Mouse (Mus musculus): ENCODE measurements at regions not wholly inside any gene's neighbourhood (a gene's known extent, or its start where the extent isn't known, plus 50 kb on each side); places are given as distances from the start of the nearest gene placed in this dataset.

GRCm38 (mm10) chr3:120886063-120886841 is 285.2 kb downstream of the Rwdd3 start:
- Histone ChIP-seq H3K4me1 (peaks cover 10% of the 10 kb centered on the region), H3K4me2 (replicated peaks) (peak overlapping the region; percentile 10; the same call in 1 of the 2 replicates), H3K36me3 (no peaks in the 10 kb centered on the region), H3K9ac (replicated peaks) (no peak overlapping the region), H3K4me3 (peak overlapping the region; percentile 12; the same call in 1 of the 2 replicates), H3K27me3 (no peaks in the 10 kb centered on the region), H3K27ac (replicated peaks) (peak overlapping the region; percentile 63), H3K9me3 (no peaks in the 10 kb centered on the region)
- ATAC-seq (replicated peaks), result peak; percentile 75
- 61% methylated on average over 20 of the region's 20 CpGs for WGBS

- H3K9ac ChIP-seq (replicated peaks), result no peak overlapping the region
- H3K4me3 ChIP-seq, result no peak overlapping the region
- H3K27ac ChIP-seq (replicated peaks), result peak overlapping the region; percentile 63
- peaks cover 10% of the 10 kb centered on the region for H3K4me1 ChIP-seq
- H3K4me2 ChIP-seq (replicated peaks), result no peak overlapping the region
- no peaks in the 10 kb centered on the region for H3K36me3 ChIP-seq
- no peaks in the 10 kb centered on the region for H3K27me3 ChIP-seq
- no peak for ATAC-seq (replicated peaks)
- WGBS, result 91% methylated on average over 5 of the region's 5 CpGs
- H3K9me3 ChIP-seq, result no peaks in the 10 kb centered on the region
These were observed 286.1 kb downstream of the Rwdd3 start for GRCm38 (mm10) chr3:120885401-120885800.

- Histone ChIP-seq H3K9ac (replicated peaks) (no peak overlapping the region), H3K4me2 (replicated peaks) (no peak overlapping the region), H3K4me3 (no peak overlapping the region), H3K4me1 (peaks cover 10% of the 10 kb centered on the region), H3K27ac (replicated peaks) (peak overlapping the region; percentile 40; the same call in 1 of the 2 replicates), H3K9me3 (no peaks in the 10 kb centered on the region), H3K27me3 (no peaks in the 10 kb centered on the region), H3K36me3 (no peaks in the 10 kb centered on the region)
- 39% methylated on average over 10 of the region's 10 CpGs for WGBS
- ATAC-seq (replicated peaks), result 0 out of 2 replicates have a peak, but pooled peaks have one; percentile 12
These were observed 287.3 kb downstream of the Rwdd3 start for GRCm38 (mm10) chr3:120884189-120884588.

- H3K27ac ChIP-seq (replicated peaks), result peak overlapping the region; percentile 40; the same call in 1 of the 2 replicates
- no peaks in the 10 kb centered on the region for H3K36me3 ChIP-seq
These were observed 287.8 kb downstream of the Rwdd3 start for GRCm38 (mm10) chr3:120883650-120884049.

GRCm38 (mm10) chr3:120879409-120879808 is 292.1 kb downstream of the Rwdd3 start:
- ATAC-seq (replicated peaks), result no peak
- H3K27ac ChIP-seq (replicated peaks), result no peak overlapping the region
- no peak overlapping the region for H3K4me2 ChIP-seq (replicated peaks)
- no peak overlapping the region for H3K4me3 ChIP-seq
- H3K36me3 ChIP-seq, result no peaks in the 10 kb centered on the region
- no peak overlapping the region for H3K9ac ChIP-seq (replicated peaks)
- WGBS, result 44% methylated on average over 2 of the region's 2 CpGs
- H3K9me3 ChIP-seq, result no peaks in the 10 kb centered on the region
- H3K4me1 ChIP-seq, result peaks cover 14% of the 10 kb centered on the region
- no peaks in the 10 kb centered on the region for H3K27me3 ChIP-seq

More at GRCm38 (mm10) chr3:120883650-120884049, 287.8 kb downstream of the Rwdd3 start:
- H3K4me3 ChIP-seq, result no peak overlapping the region
- H3K27me3 ChIP-seq, result no peaks in the 10 kb centered on the region
- no peaks in the 10 kb centered on the region for H3K9me3 ChIP-seq
- peak; percentile 41; the same call in 1 of the 2 replicates for ATAC-seq (replicated peaks)
- peaks cover 10% of the 10 kb centered on the region for H3K4me1 ChIP-seq
- no peak overlapping the region for H3K4me2 ChIP-seq (replicated peaks)
- 11% methylated on average over 5 of the region's 5 CpGs for WGBS
- H3K9ac ChIP-seq (replicated peaks), result no peak overlapping the region

DNA sequence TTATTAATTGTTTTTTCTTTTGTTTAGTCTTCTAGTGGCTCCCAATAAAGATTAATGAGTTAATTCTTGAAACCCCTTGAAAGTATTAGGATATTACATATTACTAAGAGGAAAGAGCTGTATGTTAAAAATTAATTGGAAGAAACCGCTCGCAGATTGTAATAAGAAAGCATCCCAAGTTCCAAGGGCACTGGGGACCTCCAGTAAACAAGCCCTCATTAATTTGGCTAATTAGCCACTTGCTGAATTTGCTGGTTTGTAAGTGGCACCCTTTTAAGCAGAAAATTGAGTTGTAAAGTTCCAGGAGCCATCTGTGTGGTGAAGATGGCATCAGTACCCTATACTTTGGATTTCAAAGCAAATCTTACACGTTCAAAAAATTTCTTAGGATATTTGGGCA is 295.8 kb downstream of the Rwdd3 start:
- Histone ChIP-seq H3K27me3 (no peaks in the 10 kb centered on the region), H3K36me3 (no peaks in the 10 kb centered on the region), H3K4me2 (replicated peaks) (no peak overlapping the region), H3K9ac (replicated peaks) (no peak overlapping the region), H3K4me1 (peaks cover 4% of the 10 kb centered on the region), H3K4me3 (no peak overlapping the region), H3K9me3 (no peaks in the 10 kb centered on the region), H3K27ac (replicated peaks) (no peak overlapping the region)
- ATAC-seq (replicated peaks), result peak; percentile 53; the same call in 1 of the 2 replicates
- WGBS, result 30% methylated on average over 3 of the region's 3 CpGs

DNA sequence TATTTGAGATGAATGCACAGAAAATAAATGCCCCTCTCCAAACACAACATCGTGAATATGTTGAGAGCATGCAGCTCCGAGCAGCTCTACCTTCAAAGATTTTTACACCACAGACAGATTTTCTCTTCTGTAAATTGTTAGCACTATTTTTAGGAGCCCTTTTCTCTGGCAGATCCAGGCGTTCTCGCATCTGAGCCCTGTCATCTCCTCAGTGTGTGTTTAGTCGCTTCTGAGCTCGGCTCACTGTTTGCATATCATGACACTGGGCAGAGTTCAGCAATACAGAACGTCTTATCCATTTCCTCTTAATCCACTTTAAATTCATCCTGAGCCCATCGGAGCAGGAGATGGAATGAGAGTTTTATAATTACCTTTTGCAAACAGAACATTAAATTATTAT is 306.5 kb downstream of the Rwdd3 start:
- Histone ChIP-seq H3K4me2 (replicated peaks) (no peak overlapping the region), H3K36me3 (no peaks in the 10 kb centered on the region), H3K9ac (replicated peaks) (no peak overlapping the region), H3K9me3 (no peaks in the 10 kb centered on the region), H3K4me3 (no peak overlapping the region), H3K27ac (replicated peaks) (peak overlapping the region; percentile 25; the same call in 1 of the 2 replicates), H3K27me3 (no peaks in the 10 kb centered on the region), H3K4me1 (no peaks in the 10 kb centered on the region; the same call in 1 of the 2 replicates)
- WGBS, result 73% methylated on average over 8 of the region's 8 CpGs
- ATAC-seq (replicated peaks), result no peak

GRCm38 (mm10) chr3:120861641-120862040 is 309.9 kb downstream of the Rwdd3 start:
- H3K27ac ChIP-seq (replicated peaks), result no peak overlapping the region
- whole genome bisulfite sequencing, result 80% methylated on average over 4 of the region's 4 CpGs
- no peak for ATAC-seq (replicated peaks)

GRCm38 (mm10) chr3:120858281-120858680 is 313.2 kb downstream of the Rwdd3 start:
- WGBS, result 75% methylated on average over 13 of the region's 13 CpGs
- no peaks in the 10 kb centered on the region for H3K27me3 ChIP-seq
- H3K27ac ChIP-seq (replicated peaks), result no peak overlapping the region
- ATAC-seq (replicated peaks), result no peak
- no peaks in the 10 kb centered on the region for H3K36me3 ChIP-seq
- H3K9ac ChIP-seq (replicated peaks), result no peak overlapping the region
- H3K4me2 ChIP-seq (replicated peaks), result no peak overlapping the region
- H3K4me3 ChIP-seq, result no peak overlapping the region
- no peaks in the 10 kb centered on the region for H3K4me1 ChIP-seq
- H3K9me3 ChIP-seq, result no peaks in the 10 kb centered on the region

More at GRCm38 (mm10) chr3:120861641-120862040, 309.9 kb downstream of the Rwdd3 start:
- Histone ChIP-seq H3K4me3 (no peak overlapping the region), H3K4me1 (no peaks in the 10 kb centered on the region; the same call in 1 of the 2 replicates), H3K9ac (replicated peaks) (no peak overlapping the region), H3K27me3 (no peaks in the 10 kb centered on the region), H3K36me3 (no peaks in the 10 kb centered on the region), H3K4me2 (replicated peaks) (no peak overlapping the region), H3K9me3 (no peaks in the 10 kb centered on the region)

- no peak overlapping the region for H3K4me2 ChIP-seq (replicated peaks)
- no peaks in the 10 kb centered on the region for H3K36me3 ChIP-seq
- no peaks in the 10 kb centered on the region for H3K9me3 ChIP-seq
- no peaks in the 10 kb centered on the region for H3K27me3 ChIP-seq
- ATAC-seq (replicated peaks), result no peak
- 80% methylated on average over 3 of the region's 3 CpGs for WGBS
- no peaks in the 10 kb centered on the region for H3K4me1 ChIP-seq
- H3K9ac ChIP-seq (replicated peaks), result no peak overlapping the region
- no peak overlapping the region for H3K4me3 ChIP-seq
- no peak overlapping the region for H3K27ac ChIP-seq (replicated peaks)
These were observed 317.2 kb downstream of the Rwdd3 start for GRCm38 (mm10) chr3:120854322-120854721.

- WGBS, result 94% methylated on average over 2 of the region's 2 CpGs
- no peak for ATAC-seq (replicated peaks)
- Histone ChIP-seq H3K36me3 (no peaks in the 10 kb centered on the region), H3K9me3 (no peaks in the 10 kb centered on the region), H3K4me1 (no peaks in the 10 kb centered on the region), H3K4me2 (replicated peaks) (no peak overlapping the region), H3K27me3 (no peaks in the 10 kb centered on the region), H3K4me3 (no peak overlapping the region), H3K27ac (replicated peaks) (no peak overlapping the region), H3K9ac (replicated peaks) (no peak overlapping the region)
These were observed 327.9 kb downstream of the Rwdd3 start for GRCm38 (mm10) chr3:120843623-120844022.

DNA sequence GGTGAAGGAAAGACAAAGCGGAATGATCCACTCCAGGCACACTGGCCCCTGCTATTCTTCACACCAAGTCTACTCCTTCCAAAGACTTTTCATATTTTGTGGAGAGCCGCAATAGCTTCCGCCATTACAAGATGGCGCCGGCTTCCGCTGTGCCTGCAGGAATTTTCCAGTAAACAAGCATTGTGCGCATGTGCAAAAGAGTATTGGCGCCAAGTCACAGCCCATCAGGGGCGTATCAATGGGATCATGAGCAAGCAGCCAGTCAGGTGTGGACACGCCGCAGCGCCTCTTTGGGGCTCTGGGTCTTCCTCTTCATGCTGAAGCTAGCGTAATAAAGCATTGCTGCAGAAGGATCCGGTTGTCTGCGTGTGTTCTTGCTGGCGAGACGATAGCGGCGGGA is 348.0 kb downstream of the Rwdd3 start:
- 96% methylated on average over 19 of the region's 19 CpGs for WGBS
- no peak overlapping the region for H3K27ac ChIP-seq (replicated peaks)
- H3K9ac ChIP-seq (replicated peaks), result no peak overlapping the region
- H3K36me3 ChIP-seq, result no peaks in the 10 kb centered on the region
- H3K4me3 ChIP-seq, result no peak overlapping the region
- H3K27me3 ChIP-seq, result no peaks in the 10 kb centered on the region
- no peak overlapping the region for H3K4me2 ChIP-seq (replicated peaks)
- no peaks in the 10 kb centered on the region for H3K9me3 ChIP-seq
- no peaks in the 10 kb centered on the region for H3K4me1 ChIP-seq
- no peak for ATAC-seq (replicated peaks)

Data from forebrain, embryonic 15.5 days (tissue).